Mouse (Mus musculus): ENCODE measurements around the gene Garnl3. TPM values are rescaled to one million over a fixed set of nuclear protein-coding genes. Genes with fewer than 3 reads are reported as not detected.

Gene Garnl3
- polyA plus RNA-seq, 1 experiment, result 0.96 TPM

DNA sequence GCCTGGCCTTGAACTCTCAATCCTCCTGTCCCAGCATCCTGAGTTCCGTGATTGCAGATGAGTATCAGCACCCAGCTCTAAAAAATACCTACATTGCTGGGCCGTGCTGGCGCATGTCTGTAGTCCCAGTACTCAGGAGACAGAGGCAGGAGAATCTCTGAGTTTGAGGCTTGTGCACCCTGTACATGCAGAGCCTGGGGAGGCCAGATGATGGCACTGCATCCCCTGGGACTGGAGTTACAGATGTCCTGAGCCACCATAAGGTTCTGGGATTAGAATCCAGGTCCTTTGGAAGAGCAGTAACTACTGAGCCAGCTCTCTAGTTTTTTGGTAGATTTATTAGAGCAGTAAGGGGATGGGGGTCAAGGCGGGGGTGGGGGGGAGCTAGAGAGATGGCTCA is 191.0 kb downstream of the Garnl3 start:
- WGBS, result 96% methylated on average over 4 of the region's 4 CpGs
- no peaks in the 10 kb centered on the region for H3K4me1 ChIP-seq (replicated peaks; ENCODE audit: control insufficient read depth, insufficient read depth, low read length)
- no peak for TF ChIP-seq POLR2A (IDR thresholded peaks at IDR 0.05; ENCODE audit: control insufficient read depth, extremely low read depth, insufficient read depth, low read length, poor library complexity)
- no peaks in the 10 kb centered on the region for H3K36me3 ChIP-seq (ENCODE audit: control insufficient read depth, insufficient read depth, low read length)
- H3K27me3 ChIP-seq (ENCODE audit: control insufficient read depth, insufficient read depth, low read length), result no peaks in the 10 kb centered on the region
- no peak for DNase-seq
- H3K27ac ChIP-seq (ENCODE audit: control insufficient read depth, insufficient read depth, low read length), result no peak overlapping the region
- H3K4me3 ChIP-seq (ENCODE audit: control insufficient read depth, insufficient read depth, low read length), result no peak overlapping the region

DNA sequence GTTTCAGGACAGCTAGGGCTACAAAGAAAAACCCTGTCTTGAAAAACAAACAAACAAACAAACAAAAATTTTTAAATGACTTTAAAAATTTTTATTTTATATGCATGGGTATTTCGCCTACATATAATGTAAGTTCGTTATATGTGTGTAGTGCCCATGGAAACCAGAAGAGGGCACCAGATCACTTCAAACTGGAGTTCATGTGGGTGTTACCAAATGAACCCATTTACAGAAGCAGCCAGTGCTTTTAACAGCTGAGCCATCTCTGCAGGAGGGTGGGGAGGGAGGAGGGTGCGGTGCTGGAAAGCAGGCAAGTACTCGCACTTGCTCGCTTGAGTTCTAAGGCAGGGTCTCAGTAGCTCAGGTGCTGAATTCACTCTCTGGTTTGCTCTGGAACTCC is 192.0 kb downstream of the Garnl3 start:
- no peak for TF ChIP-seq CTCF (IDR thresholded peaks at IDR 0.05; ENCODE audit: borderline replicate concordance, control insufficient read depth, extremely low read depth, insufficient read depth, low read length, poor library complexity)
- no peak for TF ChIP-seq POLR2A (IDR thresholded peaks at IDR 0.05; ENCODE audit: control insufficient read depth, extremely low read depth, insufficient read depth, low read length, poor library complexity)
- Histone ChIP-seq H3K27me3 (ENCODE audit: control insufficient read depth, insufficient read depth, low read length) (no peaks in the 10 kb centered on the region), H3K4me1 (replicated peaks; ENCODE audit: control insufficient read depth, insufficient read depth, low read length) (no peaks in the 10 kb centered on the region), H3K36me3 (ENCODE audit: control insufficient read depth, insufficient read depth, low read length) (no peaks in the 10 kb centered on the region), H3K4me3 (ENCODE audit: control insufficient read depth, insufficient read depth, low read length) (no peak overlapping the region), H3K27ac (ENCODE audit: control insufficient read depth, insufficient read depth, low read length) (no peak overlapping the region)
- 91% methylated on average over 5 of the region's 5 CpGs for whole genome bisulfite sequencing
- peak; percentile 60 for DNase-seq

DNA sequence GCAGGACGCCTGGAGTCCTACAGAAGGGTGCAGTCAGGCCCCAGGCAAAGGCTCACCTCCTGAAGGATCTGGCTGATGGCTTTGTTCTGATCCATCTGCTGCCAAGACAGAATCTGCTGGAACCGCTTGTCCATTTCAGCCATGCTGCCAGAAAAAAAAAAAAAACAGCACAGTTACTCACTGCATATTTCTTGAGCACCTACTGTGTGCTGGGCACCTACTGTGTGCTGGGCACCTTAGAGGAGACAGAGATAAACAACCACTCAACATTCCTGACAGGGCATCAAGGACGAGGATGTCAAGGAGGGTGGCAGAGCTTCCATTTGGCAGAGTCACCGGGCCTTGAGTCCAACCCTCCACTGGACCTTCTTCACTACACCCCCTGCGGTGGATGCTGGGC is 192.7 kb downstream of the Garnl3 start:
- TF ChIP-seq CTCF (IDR thresholded peaks at IDR 0.05; ENCODE audit: borderline replicate concordance, control insufficient read depth, extremely low read depth, insufficient read depth, low read length, poor library complexity), result no peak
- TF ChIP-seq POLR2A (IDR thresholded peaks at IDR 0.05; ENCODE audit: control insufficient read depth, extremely low read depth, insufficient read depth, low read length, poor library complexity), result no peak
- Histone ChIP-seq H3K27ac (ENCODE audit: control insufficient read depth, insufficient read depth, low read length) (no peak overlapping the region), H3K4me1 (replicated peaks; ENCODE audit: control insufficient read depth, insufficient read depth, low read length) (peaks cover 5% of the 10 kb centered on the region; the same call in 1 of the 2 replicates), H3K4me3 (ENCODE audit: control insufficient read depth, insufficient read depth, low read length) (no peak overlapping the region), H3K27me3 (ENCODE audit: control insufficient read depth, insufficient read depth, low read length) (no peaks in the 10 kb centered on the region), H3K36me3 (ENCODE audit: control insufficient read depth, insufficient read depth, low read length) (no peaks in the 10 kb centered on the region)
- WGBS, result 97% methylated on average over 5 of the region's 5 CpGs
- no peak for DNase-seq

Other genes with a start within 250 kb of the Garnl3 start
- 495 and 552 TPM in 2 replicates for gene Rpl12, start 170.1 kb downstream of the Garnl3 start, polyA plus RNA-seq (2012; rRNA removed)
- gene Lrsam1, start 170.0 kb downstream of the Garnl3 start, polyA plus RNA-seq (2012; rRNA removed), result 13.7 and 15.3 TPM in 2 replicates
- 29.8 and 32.6 TPM in 2 replicates for gene Slc2a8, start 149.6 kb downstream of the Garnl3 start, polyA plus RNA-seq (2012; rRNA removed)
- 61.1 and 64.5 TPM in 2 replicates for gene Angptl2, start 84.4 kb upstream of the Garnl3 start, polyA plus RNA-seq (2012; rRNA removed)
- 18.8 and 20.4 TPM in 2 replicates for gene Ralgps1, start 239.8 kb upstream of the Garnl3 start, polyA plus RNA-seq (2012; rRNA removed)

All from thymus, adult 2 months (tissue).